Mouse (Mus musculus) liver, embryonic 11.5 days (tissue): ENCODE results near the gene Cyp2c40. TPM values are rescaled to one million over a fixed set of nuclear protein-coding genes. Genes with fewer than 3 reads are reported as not detected.
A peak's percentile ranks its signal among the peaks of the same experiment; 100 is the strongest.
"Not testable (repeated sequence)": the region's sequence is repeated elsewhere in the genome, so short reads cannot be mapped to it uniquely, and the experiment has no call there.

Source experiments
- ATAC-seq: fragments of 200-750 bp; cut with Nextera tagmentation; replicated peaks from 2 replicates; pipeline ENCODE4 v1.8.0; 2017; ENCODE audit warnings: moderate number of reproducible peaks, mild to moderate bottlenecking, moderate TSS enrichment, moderate library complexity; ENCODE audit not compliant: low FRiP score
- DNase-seq: peaks from one replicate; pipeline ENCODE4 v3.0.0-alpha.2; 2017; ENCODE audit warnings: low spot score
- H3K27ac ChIP-seq: fragments of 300-500 bp; sonication (generic); 2 replicates; pipeline ENCODE4 v1.5.1; 2014; ENCODE audit warnings: mild to moderate bottlenecking, low read depth, low read length, control low read depth
- H3K27me3 ChIP-seq: fragments of 300-500 bp; sonication (generic); replicated peaks from 2 replicates; pipeline ENCODE4 v1.6.1; 2014; ENCODE audit warnings: low read length, mixed read lengths; ENCODE audit not compliant: control insufficient read depth, insufficient read depth
- H3K36me3 ChIP-seq: fragments of 300-500 bp; sonication (generic); 2 replicates; pipeline ENCODE4 v1.6.1; 2014; ENCODE audit warnings: mild to moderate bottlenecking, low read length, moderate library complexity, mixed read lengths; ENCODE audit not compliant: control insufficient read depth, insufficient read depth
- H3K4me1 ChIP-seq: fragments of 300-500 bp; sonication (generic); replicated peaks from 2 replicates; pipeline ENCODE4 v1.6.1; 2014; ENCODE audit warnings: low read length, mixed read lengths; ENCODE audit not compliant: control insufficient read depth, insufficient read depth
- H3K4me2 ChIP-seq: fragments of 300-500 bp; sonication (generic); 2 replicates; pipeline ENCODE4 v1.6.1; 2014; ENCODE audit warnings: mild to moderate bottlenecking, control low read depth, moderate library complexity
- H3K4me3 ChIP-seq: fragments of 300-500 bp; sonication (generic); 2 replicates; pipeline ENCODE4 v1.5.1; 2014; ENCODE audit warnings: low read depth, low read length, control low read depth
- H3K9ac ChIP-seq: fragments of 300-500 bp; sonication (generic); 2 replicates; pipeline ENCODE4 v1.6.1; 2014; ENCODE audit warnings: low read depth, low read length, control low read depth
- H3K9me3 ChIP-seq: fragments of 300-500 bp; sonication (generic); 2 replicates; pipeline ENCODE4 v1.6.1; 2016; ENCODE audit warnings: low read length, inconsistent platforms, mixed read lengths; ENCODE audit not compliant: control insufficient read depth
- WGBS: fragments of 180-500 bp; shearing (Covaris S2); extraction: QIAGEN DNeasy Blood & Tissue Kit; methylation state at CpG from one replicate; pipeline ENCODE4 v1.1.7; 2014; 5-methylcytosine and 5-hydroxymethylcytosine counted together
- polyA plus RNA-seq: library from polyadenylated mRNA; unstranded; fragments of >200 nt; fragmentation: Nextera tagmentation; extraction: Ambion mirVana; gene quantifications from 2 replicates; pipeline ENCODE4 v1.2.1, GENCODE M21; 2014

Cyp2c40 gene
- polyA plus RNA-seq = not detected in 2 replicates

- H3K4me3 ChIP-seq, H3K36me3 ChIP-seq, H3K27ac ChIP-seq, H3K4me1 ChIP-seq, H3K4me2 ChIP-seq, DNase-seq, H3K27me3 ChIP-seq, H3K9ac ChIP-seq, ATAC-seq, H3K9me3 ChIP-seq: not testable (repeated sequence)
- 85% methylated on average over 3 of the region's 3 CpGs for WGBS
Measured at GRCm38 (mm10) chr19:39812714-39813113, at the start of gene Cyp2c40. Gene Cyp2c40, minus strand, starts transcription at chr19:39812814.

DNA sequence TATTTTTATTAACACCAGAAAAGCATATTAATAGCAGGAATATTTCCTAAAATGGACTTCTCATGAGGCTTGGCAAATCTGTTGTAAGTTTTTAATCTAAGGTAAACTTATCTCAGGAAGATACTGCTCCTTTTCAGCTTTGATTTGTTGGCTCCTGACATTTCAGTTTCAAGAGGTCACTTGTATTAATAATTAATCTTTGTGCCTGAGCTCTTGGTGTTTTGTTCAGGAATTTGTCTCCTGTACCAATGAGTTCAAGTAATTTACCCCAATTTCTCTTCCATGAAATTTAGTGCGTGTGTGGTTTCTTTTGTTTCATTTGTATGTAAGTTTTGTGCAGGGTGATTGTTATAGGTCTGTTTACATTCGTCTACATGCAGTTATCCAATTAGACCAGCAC is 8.3 kb upstream of the Cyp2c40 start:
- DNase-seq, H3K36me3 ChIP-seq, ATAC-seq, H3K9me3 ChIP-seq, H3K4me3 ChIP-seq, H3K9ac ChIP-seq, H3K27ac ChIP-seq, H3K27me3 ChIP-seq, H3K4me1 ChIP-seq, H3K4me2 ChIP-seq: not testable (repeated sequence)
- WGBS = 68% methylated on average over 2 of the region's 2 CpGs

DNA sequence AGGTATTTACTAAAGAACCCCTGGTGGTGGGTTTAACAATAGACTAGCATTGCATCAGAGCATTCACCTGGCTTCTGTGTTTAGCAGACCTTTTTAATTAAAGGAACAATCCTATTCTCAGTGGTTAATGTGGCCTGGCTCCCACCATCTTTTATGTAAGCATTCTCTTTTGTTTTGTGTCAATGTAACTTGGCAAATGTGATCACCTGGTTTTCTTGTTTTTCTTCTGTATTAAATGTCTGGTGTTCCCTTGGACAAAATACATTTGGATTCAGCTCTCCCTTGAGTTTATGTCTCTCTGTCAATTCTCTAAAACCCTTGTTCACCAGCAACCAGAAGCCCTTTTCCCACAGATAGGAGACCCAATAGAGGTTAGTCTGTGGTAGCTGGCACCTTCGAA is 3.8 kb upstream of the Cyp2c40 start:
- ATAC-seq, H3K27ac ChIP-seq, H3K4me3 ChIP-seq, H3K4me2 ChIP-seq, H3K36me3 ChIP-seq, H3K9ac ChIP-seq, H3K9me3 ChIP-seq, H3K27me3 ChIP-seq, H3K4me1 ChIP-seq, DNase-seq: not testable (repeated sequence)
- WGBS = 71% methylated on average over 1 of the region's 1 CpGs

GRCm38 (mm10) chr19:39815991-39816390 is 3.4 kb upstream of the Cyp2c40 start:
- not testable (repeated sequence) for H3K9ac ChIP-seq, H3K27me3 ChIP-seq, ATAC-seq, H3K4me2 ChIP-seq, H3K27ac ChIP-seq, H3K36me3 ChIP-seq, H3K4me1 ChIP-seq, H3K4me3 ChIP-seq, H3K9me3 ChIP-seq, DNase-seq
- 67% methylated on average over 4 of the region's 4 CpGs for WGBS

DNA sequence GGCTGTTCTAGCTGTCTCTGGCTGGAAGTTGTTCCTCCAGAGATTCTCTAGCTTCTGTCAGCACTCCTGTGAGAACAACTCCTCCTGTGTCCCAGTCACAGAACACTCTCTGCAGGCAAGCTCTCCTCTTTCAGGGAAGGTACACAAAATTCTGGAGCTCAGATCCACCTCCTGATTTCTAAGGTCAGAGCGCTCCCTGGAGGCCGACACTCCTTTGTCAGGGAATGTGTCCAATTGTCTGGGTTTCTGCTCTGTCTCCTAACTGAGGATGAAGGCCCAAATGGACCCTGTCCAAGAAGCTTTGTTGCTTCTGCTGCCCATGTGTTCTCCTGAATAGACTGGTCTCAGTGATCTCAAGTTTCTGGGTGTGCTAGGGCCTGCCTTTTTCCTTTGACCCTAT is 27.2 kb downstream of the Cyp2c40 start:
- not testable (repeated sequence) for H3K9ac ChIP-seq, H3K27me3 ChIP-seq, ATAC-seq, H3K4me1 ChIP-seq, H3K4me2 ChIP-seq, DNase-seq, H3K9me3 ChIP-seq, H3K4me3 ChIP-seq, H3K36me3 ChIP-seq, H3K27ac ChIP-seq
- WGBS = 64% methylated on average over 2 of the region's 2 CpGs

GRCm38 (mm10) chr19:39745357-39745756 is 67.3 kb downstream of the Cyp2c40 start:
- 69% methylated on average over 1 of the region's 1 CpGs for WGBS
- no peak overlapping the region for H3K4me3 ChIP-seq
- no peak overlapping the region for H3K4me2 ChIP-seq
- H3K36me3 ChIP-seq = no peaks in the 10 kb centered on the region
- H3K9me3 ChIP-seq = no peaks in the 10 kb centered on the region
- H3K27me3 ChIP-seq = no peaks in the 10 kb centered on the region
- no peak for ATAC-seq
- H3K9ac ChIP-seq = no peak overlapping the region
- DNase-seq = no peak
- H3K27ac ChIP-seq = no peak overlapping the region
- no peaks in the 10 kb centered on the region for H3K4me1 ChIP-seq

- 73% methylated on average over 1 of the region's 1 CpGs for WGBS
- not testable (repeated sequence) for H3K4me2 ChIP-seq, H3K27me3 ChIP-seq, DNase-seq, H3K27ac ChIP-seq, H3K4me1 ChIP-seq, ATAC-seq, H3K4me3 ChIP-seq, H3K9ac ChIP-seq, H3K36me3 ChIP-seq, H3K9me3 ChIP-seq
Measured at GRCm38 (mm10) chr19:39744361-39744760, 68.3 kb downstream of the Cyp2c40 start.

GRCm38 (mm10) chr19:39740920-39741319 is 71.7 kb downstream of the Cyp2c40 start, which contains the start of gene Cyp2c68:
Gene Cyp2c68, minus strand, starts transcription at chr19:39741054.
- H3K36me3 ChIP-seq = no peaks in the 10 kb centered on the region
- no peaks in the 10 kb centered on the region for H3K4me1 ChIP-seq
- no peak within 1 kb of the TSS for H3K4me2 ChIP-seq
- H3K27me3 ChIP-seq = no peaks in the 10 kb centered on the region
- no peaks in the 10 kb centered on the region for H3K9me3 ChIP-seq
- H3K9ac ChIP-seq = no peak within 1 kb of the TSS
- ATAC-seq (peak; percentile 57; the same call in 1 of the 2 replicates), DNase-seq (no peak)
- H3K4me3 ChIP-seq = no peak within 1 kb of the TSS
- WGBS = 66% methylated on average over 2 of the region's 2 CpGs
- no peak within 1 kb of the TSS for H3K27ac ChIP-seq
